Mouse (Mus musculus): Measurements from ENCODE around the gene Foxo3.

GRCm38 (mm10) chr10:42295028-42295427, 18.5 kb upstream of the Foxo3 start:
- TF ChIP-seq POLR2A (IDR thresholded peaks at IDR 0.05; ENCODE audit: low read depth, low read length) (no peak), TCF12 (IDR thresholded peaks at IDR 0.05; ENCODE audit: low read depth, low read length) (no peak), ELF1 (IDR thresholded peaks at IDR 0.05; ENCODE audit: low read depth, low read length) (no peak), RCOR1 (conservative IDR thresholded peaks at IDR 0.05; ENCODE audit: low read depth, low read length) (no peak)
